ENCODE assay signal across 7 mouse cellular contexts in the genomic region with DNA sequence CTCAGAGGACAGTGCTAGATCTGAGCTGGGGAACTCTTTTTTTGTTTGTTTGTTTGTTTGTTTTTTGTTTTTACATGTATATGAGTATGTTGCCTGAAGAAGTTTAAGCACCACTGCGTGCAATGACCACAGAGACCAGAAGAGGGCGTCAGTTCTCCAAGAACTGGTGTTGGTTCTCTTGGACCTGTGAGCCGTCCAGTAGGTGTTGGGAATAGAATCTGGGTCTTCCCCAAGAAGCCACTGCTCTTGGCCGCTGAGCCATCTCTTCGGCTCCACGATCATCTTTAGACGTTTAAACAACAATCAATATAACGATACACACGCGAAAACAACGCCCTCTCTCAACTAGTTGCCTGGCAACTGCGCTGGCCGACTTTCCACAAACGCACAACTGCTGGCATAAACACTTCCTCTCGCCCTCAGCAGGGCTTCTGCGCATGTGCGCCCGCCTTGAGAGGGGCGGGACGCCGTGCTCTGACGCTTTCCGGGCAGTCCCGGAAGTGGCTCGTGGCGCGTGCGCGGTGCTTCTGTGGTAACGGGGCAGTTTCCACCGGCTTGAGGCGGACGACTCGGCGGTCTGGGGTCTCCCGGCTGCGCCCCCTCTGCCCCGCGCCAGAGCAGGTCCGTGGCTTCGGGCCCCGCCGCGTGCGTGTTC. TPM values are rescaled to one million over a fixed set of nuclear protein-coding genes. Genes with fewer than 3 reads are reported as not detected.
DNase-seq lines count a peak whose midpoint lies in the region; ATAC-seq lines count a peak whose summit lies in the region.

Gene Rae1, plus strand, starts transcription at position 488 of the 655 bp plus-strand sequence.

- H3K4me2 ChIP-seq in intestine, embryonic 16.5 days (ENCODE audit: low read depth, low read length): peak within 1 kb of the TSS; percentile 85
- H3K4me2 ChIP-seq in midbrain, embryonic 11.5 days: peak within 1 kb of the TSS; percentile 79

- peak; percentile 98 for DNase-seq in adrenal gland, adult 2 months
- DNase-seq in embryo, embryonic 11.5 days (ENCODE audit: low read depth, low spot score): peak; percentile 99
- peak; percentile 99 for DNase-seq in gastrocnemius, postnatal 4 days (ENCODE audit: low spot score in 2 of 2)
- DNase-seq in left cerebral cortex, postnatal 36 days (ENCODE audit: low spot score in 2 of 2): peak; percentile 98
- DNase-seq in midbrain, embryonic 11.5 days (ENCODE audit: low spot score, missing footprints): peak; percentile 100
- peak; percentile 98 for DNase-seq in skeletal muscle tissue, adult 2 months (ENCODE audit: low read depth, low spot score)

- no peaks in the 10 kb centered on the region for H3K9me3 ChIP-seq in intestine, embryonic 16.5 days (ENCODE audit: control insufficient read depth, low read length)
- no peaks in the 10 kb centered on the region for H3K9me3 ChIP-seq in midbrain, embryonic 11.5 days (ENCODE audit: control insufficient read depth, low read length)

- peaks cover 12% of the 10 kb centered on the region for H3K4me1 ChIP-seq in intestine, embryonic 16.5 days (ENCODE audit: control insufficient read depth, insufficient read depth, low read length)
- H3K4me1 ChIP-seq in midbrain, embryonic 11.5 days (ENCODE audit: control insufficient read depth, insufficient read depth, low read length): peaks cover 8% of the 10 kb centered on the region

- peaks cover 12% of the 10 kb centered on the region; the same call in 1 of the 2 replicates for H3K36me3 ChIP-seq in intestine, embryonic 16.5 days (ENCODE audit: control insufficient read depth, insufficient read depth, low read length)
- H3K36me3 ChIP-seq in midbrain, embryonic 11.5 days (ENCODE audit: control insufficient read depth, insufficient read depth, low read length): peaks cover 17% of the 10 kb centered on the region

- WGBS in intestine, embryonic 16.5 days: under 1% methylated on average over 45 of the region's 45 CpGs
- WGBS in midbrain, embryonic 11.5 days: under 1% methylated on average over 45 of the region's 45 CpGs

- H3K27me3 ChIP-seq in intestine, embryonic 16.5 days (replicated peaks; ENCODE audit: control insufficient read depth, insufficient read depth, low read length): no peaks in the 10 kb centered on the region
- no peaks in the 10 kb centered on the region for H3K27me3 ChIP-seq in midbrain, embryonic 11.5 days (ENCODE audit: control insufficient read depth, insufficient read depth, low read length)

- peak within 1 kb of the TSS; percentile 91 for H3K9ac ChIP-seq in intestine, embryonic 16.5 days (ENCODE audit: low read depth, low read length)
- peak within 1 kb of the TSS; percentile 90 for H3K9ac ChIP-seq in midbrain, embryonic 11.5 days (ENCODE audit: low read length)

- intact Hi-C loops in left cerebral cortex, postnatal 36 days (cut with DNase I): loop anchor here (2.0 to 5.0 kb wide), 2 partner anchors 81 to 522 kb away; no protein-coding TSS in a partner anchor

- H3K27ac ChIP-seq in intestine, embryonic 16.5 days (ENCODE audit: low read length): peak within 1 kb of the TSS; percentile 87
- peak within 1 kb of the TSS; percentile 51 for H3K27ac ChIP-seq in midbrain, embryonic 11.5 days (ENCODE audit: low read depth, low read length)

- H3K4me3 ChIP-seq in intestine, embryonic 16.5 days (ENCODE audit: low read length): peak within 1 kb of the TSS; percentile 90
- peak within 1 kb of the TSS; percentile 96 for H3K4me3 ChIP-seq in midbrain, embryonic 11.5 days (ENCODE audit: low read depth, low read length)

- ATAC-seq in intestine, embryonic 16.5 days: peak; percentile 96
- ATAC-seq in midbrain, embryonic 11.5 days (ENCODE audit: low FRiP score): peak; percentile 96

RNA-seq across cellular contexts. Expression of gene Rae1, which starts in this region (rescaled TPM):
- total RNA-seq in adrenal gland, adult 2 months (2021): 10 to 100 TPM; 61.7 to 68.7 TPM
- 93.9 and 123 TPM in 2 replicates for polyA plus RNA-seq in adrenal gland, adult 2 months (2012; rRNA removed)
- 10 to 100 TPM; 41.8 to 44.4 TPM for total RNA-seq in gastrocnemius, postnatal 4 days (2021)
- 110 and 117 TPM in 2 replicates for polyA plus RNA-seq in intestine, embryonic 16.5 days (2015; fragmentation: Nextera tagmentation; extraction: Ambion mirVana)
- 10 to 100 TPM; 57.9 to 58.8 TPM for total RNA-seq in left cerebral cortex, postnatal 36 days (2021)
- 137 and 140 TPM in 2 replicates for polyA plus RNA-seq in midbrain, embryonic 11.5 days (2014; fragmentation: Nextera tagmentation; extraction: Ambion mirVana)

Comparison
In these comparisons a context has a peak if more than half of its experiments do, and no peak if none do; other contexts are left out.
1. Peak in every context shown above with its lines: DNase-seq, ATAC-seq, H3K4me3 ChIP-seq and H3K27ac ChIP-seq.